Mouse (Mus musculus) hindbrain, embryonic 16.5 days (tissue): ENCODE measurements around the gene Cspg4. TPM values are rescaled to one million over a fixed set of nuclear protein-coding genes. Genes with fewer than 3 reads are reported as not detected.

Experiments
- ATAC-seq: fragments of 200-750 bp; cut with Nextera tagmentation; 2 replicates; pipeline ENCODE4 v1.8.0; 2017; ENCODE audit warnings: moderate TSS enrichment, moderate library complexity
- H3K27ac ChIP-seq: fragments of 300-500 bp; sonication (generic); 2 replicates; pipeline ENCODE4 v1.5.1; 2014; ENCODE audit warnings: low read depth, mild to moderate bottlenecking, control low read depth, low read length, moderate library complexity
- H3K27me3 ChIP-seq: fragments of 300-500 bp; sonication (generic); replicated peaks from 2 replicates; pipeline ENCODE4 v1.6.1; 2014; ENCODE audit warnings: low read length; ENCODE audit not compliant: control insufficient read depth, insufficient read depth
- H3K36me3 ChIP-seq: fragments of 300-500 bp; sonication (generic); 2 replicates; pipeline ENCODE4 v1.6.1; 2014; ENCODE audit warnings: mild to moderate bottlenecking, low read length, moderate library complexity, mixed read lengths; ENCODE audit not compliant: control insufficient read depth, insufficient read depth
- H3K4me1 ChIP-seq: fragments of 300-500 bp; sonication (generic); 2 replicates; pipeline ENCODE4 v1.6.1; 2014; ENCODE audit warnings: low read depth, low read length; ENCODE audit not compliant: control insufficient read depth, insufficient read depth
- H3K4me2 ChIP-seq: fragments of 300-500 bp; sonication (generic); 2 replicates; pipeline ENCODE4 v1.6.1; 2014; ENCODE audit warnings: mild to moderate bottlenecking, low read length, control low read depth, moderate library complexity
- H3K4me3 ChIP-seq: fragments of 300-500 bp; sonication (generic); 2 replicates; pipeline ENCODE4 v1.5.1; 2014; ENCODE audit warnings: mild to moderate bottlenecking, low read length, control low read depth, moderate library complexity
- H3K9ac ChIP-seq: fragments of 300-500 bp; sonication (generic); 2 replicates; pipeline ENCODE4 v1.6.1; 2014; ENCODE audit warnings: low read depth, mild to moderate bottlenecking, control low read depth, low read length, moderate library complexity
- H3K9me3 ChIP-seq: fragments of 300-500 bp; sonication (generic); 2 replicates; pipeline ENCODE4 v1.6.1; 2014; ENCODE audit warnings: mild to moderate bottlenecking, low read length, moderate library complexity; ENCODE audit not compliant: control insufficient read depth
- WGBS: fragments of 180-500 bp; shearing (Covaris S2); extraction: QIAGEN DNeasy Blood & Tissue Kit; methylation state at CpG from one replicate; pipeline ENCODE4 v1.1.7; 2014; 5-methylcytosine and 5-hydroxymethylcytosine counted together
- polyA plus RNA-seq: library from polyadenylated mRNA; unstranded; fragments of >200 nt; fragmentation: Nextera tagmentation; extraction: Ambion mirVana; gene quantifications from 2 replicates; pipeline ENCODE4 v1.2.1, GENCODE M21; 2015

Gene Cspg4
- polyA plus RNA-seq, 1 experiment from 2014 or later: 10.8 TPM

DNA sequence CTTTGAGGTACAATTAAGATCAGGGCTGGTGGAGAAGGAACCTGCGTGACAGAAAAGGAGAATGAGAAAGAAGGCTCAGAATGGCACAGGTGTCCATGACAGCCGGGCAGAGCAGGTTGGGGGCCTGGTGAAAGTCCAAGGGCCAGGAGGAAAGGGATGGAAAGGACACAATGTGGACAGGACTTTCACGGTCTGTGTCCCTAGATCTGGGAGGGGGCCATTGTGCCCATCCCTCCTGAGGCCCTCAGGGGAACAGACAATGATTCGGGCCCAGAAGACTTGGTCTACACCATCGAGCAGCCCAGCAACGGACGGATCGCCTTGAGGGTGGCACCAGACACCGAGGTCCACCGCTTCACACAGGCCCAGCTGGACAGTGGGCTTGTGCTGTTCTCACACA lies 27.3 kb downstream of the Cspg4 start:
- WGBS: 84% methylated on average over 10 of the region's 10 CpGs
- H3K36me3 ChIP-seq: no peaks in the 10 kb centered on the region
- no peak overlapping the region for H3K4me2 ChIP-seq
- H3K9ac ChIP-seq: no peak overlapping the region
- ATAC-seq: no peak
- H3K27me3 ChIP-seq: no peaks in the 10 kb centered on the region; the same call in 1 of the 2 replicates
- peaks cover 7% of the 10 kb centered on the region; the same call in 1 of the 2 replicates for H3K4me1 ChIP-seq
- H3K9me3 ChIP-seq: no peaks in the 10 kb centered on the region
- no peak overlapping the region for H3K27ac ChIP-seq
- H3K4me3 ChIP-seq: no peak overlapping the region

DNA sequence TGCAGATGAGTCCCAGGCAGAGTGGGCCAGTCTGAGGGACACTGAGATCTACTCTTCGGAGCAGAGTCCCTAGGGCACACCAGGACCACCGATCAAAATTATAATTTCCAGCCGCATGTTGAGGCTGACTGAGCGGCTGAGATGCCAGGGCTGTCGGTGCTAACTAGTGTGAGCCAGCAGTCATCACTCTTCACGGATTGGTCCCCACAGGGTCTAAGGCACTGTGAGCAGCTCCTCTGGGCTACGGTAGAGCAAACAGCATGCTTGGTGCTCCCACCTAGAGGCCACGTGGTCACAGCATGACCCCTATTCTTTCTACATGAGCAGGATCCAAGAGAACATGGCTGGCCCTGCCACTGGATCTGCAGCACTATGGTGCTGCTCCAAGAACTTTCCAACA lies 28.5 kb downstream of the Cspg4 start:
- Histone ChIP-seq H3K9me3 (no peaks in the 10 kb centered on the region), H3K4me2 (no peak overlapping the region), H3K27me3 (no peaks in the 10 kb centered on the region; the same call in 1 of the 2 replicates), H3K36me3 (no peaks in the 10 kb centered on the region), H3K4me1 (peaks cover 7% of the 10 kb centered on the region; the same call in 1 of the 2 replicates), H3K4me3 (no peak overlapping the region), H3K9ac (no peak overlapping the region), H3K27ac (no peak overlapping the region)
- no peak for ATAC-seq
- 43% methylated on average over 8 of the region's 8 CpGs for WGBS

DNA sequence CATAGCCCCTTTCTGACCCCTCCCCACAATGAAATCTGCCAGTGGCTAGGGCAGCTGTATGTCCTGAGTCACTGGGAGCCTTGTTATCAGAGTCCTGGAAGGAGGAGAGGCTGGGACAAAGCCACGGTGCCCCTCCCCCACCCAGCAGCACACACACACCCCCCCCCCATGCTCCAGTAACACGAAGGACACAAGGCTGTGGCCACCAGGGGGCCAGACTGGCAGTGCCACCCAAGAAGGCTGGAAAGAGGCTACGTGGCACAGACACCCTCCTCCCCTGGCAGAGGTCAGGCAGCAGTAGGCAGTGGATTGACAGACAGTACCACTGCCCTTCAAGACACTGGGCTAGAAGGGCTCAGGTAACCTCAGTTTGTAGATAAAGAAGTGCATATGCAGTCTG lies 29.2 kb downstream of the Cspg4 start:
- no peaks in the 10 kb centered on the region for H3K36me3 ChIP-seq
- 11% methylated on average over 3 of the region's 3 CpGs for WGBS
- no peaks in the 10 kb centered on the region; the same call in 1 of the 2 replicates for H3K27me3 ChIP-seq
- no peak overlapping the region for H3K27ac ChIP-seq
- no peak for ATAC-seq
- H3K4me2 ChIP-seq: no peak overlapping the region
- H3K9ac ChIP-seq: no peak overlapping the region
- no peak overlapping the region for H3K4me3 ChIP-seq
- peaks cover 7% of the 10 kb centered on the region; the same call in 1 of the 2 replicates for H3K4me1 ChIP-seq
- H3K9me3 ChIP-seq: no peaks in the 10 kb centered on the region

DNA sequence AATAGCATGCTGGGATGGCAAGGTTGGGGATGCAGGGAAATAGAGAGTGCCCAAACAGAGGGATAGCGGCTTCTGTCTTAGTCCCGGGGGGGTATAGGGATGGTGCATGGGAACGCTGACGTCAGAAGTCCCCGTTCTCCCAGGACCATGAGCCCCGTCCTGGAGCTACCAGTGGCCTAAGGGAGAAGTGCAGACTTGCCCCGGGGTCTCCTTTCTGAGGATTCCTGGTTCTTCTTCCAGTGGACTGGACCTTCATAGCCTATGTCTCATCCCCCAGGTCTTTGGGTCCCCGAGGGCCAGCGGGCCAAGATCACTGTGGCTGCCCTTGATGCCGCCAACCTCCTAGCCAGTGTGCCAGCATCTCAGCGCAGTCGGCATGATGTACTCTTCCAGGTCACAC lies 31.9 kb downstream of the Cspg4 start:
- WGBS: 92% methylated on average over 12 of the region's 12 CpGs

DNA sequence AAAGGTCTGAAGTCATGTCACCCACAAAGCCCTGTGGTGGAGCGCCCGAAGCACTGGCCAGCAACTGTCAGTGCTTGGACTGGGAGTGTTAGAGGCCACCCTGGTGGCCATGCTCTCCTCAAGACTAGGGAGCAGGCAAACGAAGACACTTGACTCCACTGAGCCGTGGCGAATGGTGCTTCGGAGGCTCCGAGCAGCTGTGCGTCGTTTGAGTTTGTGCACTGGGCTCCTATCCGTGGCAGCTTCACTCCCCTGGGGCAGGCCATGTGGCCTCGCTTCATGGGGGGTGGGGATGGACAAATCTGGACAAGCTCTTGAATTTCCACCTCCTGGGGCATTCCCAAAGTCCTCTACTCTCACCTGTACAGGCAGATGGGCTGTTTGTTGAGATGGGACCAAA lies 34.6 kb downstream of the Cspg4 start:
- Histone ChIP-seq H3K4me1 (no peaks in the 10 kb centered on the region), H3K27ac (no peak overlapping the region), H3K9me3 (no peaks in the 10 kb centered on the region), H3K4me3 (no peak overlapping the region), H3K9ac (no peak overlapping the region), H3K27me3 (no peaks in the 10 kb centered on the region), H3K4me2 (no peak overlapping the region), H3K36me3 (no peaks in the 10 kb centered on the region)
- 66% methylated on average over 11 of the region's 11 CpGs for WGBS
- ATAC-seq: no peak

More for the DNA sequence above, 31.9 kb downstream of the Cspg4 start:
- Histone ChIP-seq H3K9ac (no peak overlapping the region), H3K36me3 (no peaks in the 10 kb centered on the region), H3K4me1 (peaks cover 7% of the 10 kb centered on the region; the same call in 1 of the 2 replicates), H3K4me2 (no peak overlapping the region), H3K4me3 (no peak overlapping the region), H3K9me3 (no peaks in the 10 kb centered on the region), H3K27ac (no peak overlapping the region), H3K27me3 (no peaks in the 10 kb centered on the region; the same call in 1 of the 2 replicates)
- ATAC-seq: no peak

DNA sequence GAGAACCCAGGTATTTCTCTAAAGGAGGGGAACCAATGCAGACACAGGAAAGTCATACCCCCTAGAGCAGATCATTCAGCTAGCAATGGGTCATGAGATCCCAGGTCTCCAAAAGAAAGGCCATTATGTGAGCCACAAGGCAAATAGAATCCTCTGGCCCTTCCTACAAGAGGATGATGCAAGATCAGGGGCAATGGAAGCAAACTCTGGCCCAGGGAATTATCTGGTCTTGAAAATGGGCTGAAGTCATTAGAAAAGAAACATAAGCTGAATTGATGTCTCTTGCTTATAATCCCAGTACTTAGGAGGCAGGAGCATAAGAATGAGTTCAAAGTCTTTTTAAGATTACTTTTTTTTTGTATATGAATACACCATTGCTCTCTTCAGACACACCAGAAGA lies 35.2 kb downstream of the Cspg4 start:
- Histone ChIP-seq H3K27me3 (no peaks in the 10 kb centered on the region), H3K27ac (no peak overlapping the region), H3K4me2 (no peak overlapping the region), H3K4me3 (no peak overlapping the region), H3K36me3 (no peaks in the 10 kb centered on the region), H3K9ac (no peak overlapping the region), H3K4me1 (no peaks in the 10 kb centered on the region), H3K9me3 (no peaks in the 10 kb centered on the region)
- no peak for ATAC-seq

DNA sequence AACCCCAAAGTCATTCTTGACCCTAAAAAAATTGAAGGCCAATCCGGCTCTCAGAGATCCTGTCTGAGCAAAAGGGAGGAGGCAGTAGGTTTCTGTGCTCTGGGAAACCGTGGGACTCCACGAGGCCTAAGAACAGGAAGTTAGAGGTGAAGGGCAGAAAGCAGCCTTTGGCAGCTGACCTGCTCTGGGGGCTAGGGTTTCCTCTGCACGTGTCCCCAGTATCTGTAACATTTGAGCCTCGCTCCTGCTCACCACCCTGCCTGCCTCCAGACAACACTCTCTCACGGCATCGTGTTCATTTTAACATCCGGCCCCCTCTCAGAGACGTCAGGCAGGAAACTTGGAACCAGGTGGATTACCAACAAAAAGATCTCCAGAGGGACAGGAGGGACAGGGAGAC lies 35.7 kb downstream of the Cspg4 start:
- H3K36me3 ChIP-seq: no peaks in the 10 kb centered on the region
- H3K27me3 ChIP-seq: no peaks in the 10 kb centered on the region
- no peak overlapping the region for H3K4me2 ChIP-seq
- no peak overlapping the region for H3K4me3 ChIP-seq
- no peaks in the 10 kb centered on the region for H3K4me1 ChIP-seq
- 76% methylated on average over 9 of the region's 9 CpGs for WGBS
- no peak overlapping the region for H3K27ac ChIP-seq
- H3K9ac ChIP-seq: no peak overlapping the region
- H3K9me3 ChIP-seq: no peaks in the 10 kb centered on the region
- no peak for ATAC-seq

DNA sequence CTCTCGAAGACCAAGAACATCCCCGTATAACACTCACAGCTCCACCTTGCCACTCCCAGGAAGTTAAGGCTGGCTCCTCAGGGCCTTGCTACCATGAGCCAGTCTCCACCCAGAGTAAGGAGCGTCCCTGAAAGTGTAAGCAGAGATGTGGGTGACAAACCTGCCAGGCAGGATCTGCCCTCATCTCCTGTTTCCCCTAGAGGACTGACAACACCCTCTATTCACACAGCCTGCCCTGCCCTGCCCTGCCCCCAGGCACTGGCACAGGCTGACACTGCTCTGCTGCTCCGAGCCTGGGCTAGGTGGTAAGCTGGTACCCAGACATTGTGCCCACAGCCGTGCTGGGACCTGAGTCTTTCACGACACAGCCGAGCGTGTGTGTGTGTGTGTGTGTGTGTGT lies 36.4 kb downstream of the Cspg4 start:
- Histone ChIP-seq H3K4me2 (no peak overlapping the region), H3K27me3 (no peaks in the 10 kb centered on the region), H3K36me3 (no peaks in the 10 kb centered on the region), H3K9me3 (no peaks in the 10 kb centered on the region), H3K4me1 (no peaks in the 10 kb centered on the region), H3K4me3 (no peak overlapping the region), H3K27ac (no peak overlapping the region), H3K9ac (no peak overlapping the region)
- ATAC-seq: no peak
- WGBS: 73% methylated on average over 8 of the region's 8 CpGs

DNA sequence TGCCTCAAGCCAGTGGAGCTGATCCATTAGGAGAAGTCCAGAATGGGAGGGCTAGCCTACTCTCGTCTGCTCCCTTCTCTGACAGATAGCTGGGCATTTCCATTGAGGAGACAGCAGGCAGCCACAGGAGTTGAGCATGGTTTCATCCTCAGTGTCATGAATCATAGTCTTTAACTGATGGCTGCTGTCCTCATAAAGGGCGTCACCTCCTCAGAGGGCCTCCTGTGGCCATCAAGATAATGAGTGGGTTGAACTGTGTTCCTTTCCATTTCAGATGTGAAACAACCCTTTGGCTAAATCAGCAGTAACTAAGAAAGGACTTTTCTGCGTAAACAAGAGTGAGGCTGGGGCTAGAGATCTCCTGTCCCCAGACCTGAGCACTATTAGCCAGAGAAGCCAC lies 38.8 kb downstream of the Cspg4 start:
- WGBS: 79% methylated on average over 3 of the region's 3 CpGs
- H3K4me1 ChIP-seq: no peaks in the 10 kb centered on the region

DNA sequence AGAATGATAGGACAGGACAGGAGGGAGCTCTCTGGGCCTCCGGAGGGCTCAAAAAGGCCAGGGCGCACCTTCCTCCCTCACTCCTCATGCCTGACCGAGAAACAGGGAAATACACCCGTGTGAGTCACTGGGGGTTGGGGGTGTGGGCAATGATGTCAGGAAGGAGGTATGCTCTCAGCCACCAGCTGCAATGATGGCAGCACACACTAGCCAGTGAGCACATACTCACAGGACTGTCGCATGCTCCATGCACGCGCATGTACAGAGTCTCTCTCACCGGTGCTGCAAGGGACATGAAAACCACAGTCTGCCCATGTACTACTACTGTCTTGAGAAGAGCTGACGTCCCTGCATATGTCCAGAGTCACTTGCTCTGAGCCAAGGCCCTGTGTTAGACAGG lies 42.7 kb downstream of the Cspg4 start:
- H3K27me3 ChIP-seq: no peaks in the 10 kb centered on the region
- H3K4me3 ChIP-seq: no peak overlapping the region
- no peaks in the 10 kb centered on the region for H3K36me3 ChIP-seq
- no peak for ATAC-seq
- H3K27ac ChIP-seq: no peak overlapping the region
- 92% methylated on average over 9 of the region's 9 CpGs for WGBS
- no peaks in the 10 kb centered on the region for H3K9me3 ChIP-seq
- H3K9ac ChIP-seq: no peak overlapping the region
- H3K4me1 ChIP-seq: no peaks in the 10 kb centered on the region
- H3K4me2 ChIP-seq: no peak overlapping the region

More for the DNA sequence above, 38.8 kb downstream of the Cspg4 start:
- H3K4me3 ChIP-seq: no peak overlapping the region
- no peak overlapping the region for H3K9ac ChIP-seq
- ATAC-seq: no peak
- H3K9me3 ChIP-seq: no peaks in the 10 kb centered on the region
- no peaks in the 10 kb centered on the region for H3K27me3 ChIP-seq
- H3K27ac ChIP-seq: no peak overlapping the region
- H3K4me2 ChIP-seq: no peak overlapping the region
- H3K36me3 ChIP-seq: no peaks in the 10 kb centered on the region
